Mouse (Mus musculus) liver, embryonic 16.5 days (tissue): ENCODE results near the gene Ubap1. TPM values are rescaled to one million over a fixed set of nuclear protein-coding genes. Genes with fewer than 3 reads are reported as not detected.

ENCODE experiments used
- ATAC-seq: fragments of 200-750 bp; cut with Nextera tagmentation; 2 replicates; pipeline ENCODE4 v1.8.0; 2017; ENCODE audit warnings: low read depth, mild to moderate bottlenecking, moderate number of reproducible peaks, moderate library complexity
- H3K27ac ChIP-seq: fragments of 300-500 bp; sonication (generic); 2 replicates; pipeline ENCODE4 v1.5.1; 2014; ENCODE audit warnings: mild to moderate bottlenecking, low read length
- H3K27me3 ChIP-seq: fragments of 300-500 bp; sonication (generic); 2 replicates; pipeline ENCODE4 v1.6.1; 2014; ENCODE audit warnings: low read depth, low read length, mixed read lengths; ENCODE audit not compliant: control insufficient read depth, insufficient read depth
- H3K36me3 ChIP-seq: fragments of 300-500 bp; sonication (generic); 2 replicates; pipeline ENCODE4 v1.6.1; 2014; ENCODE audit warnings: mild to moderate bottlenecking; ENCODE audit not compliant: control insufficient read depth, insufficient read depth
- H3K4me1 ChIP-seq: fragments of 300-500 bp; sonication (generic); 2 replicates; pipeline ENCODE4 v1.6.1; 2014; ENCODE audit warnings: low read depth, low read length, mixed read lengths; ENCODE audit not compliant: control insufficient read depth
- H3K4me2 ChIP-seq: fragments of 300-500 bp; sonication (generic); 2 replicates; pipeline ENCODE4 v1.6.1; 2014; ENCODE audit warnings: low read depth, low read length, mixed read lengths
- H3K4me3 ChIP-seq: fragments of 300-500 bp; sonication (generic); 2 replicates; pipeline ENCODE4 v1.5.1; 2014; ENCODE audit warnings: low read depth, mild to moderate bottlenecking, low read length
- H3K9ac ChIP-seq: fragments of 300-500 bp; sonication (generic); 2 replicates; pipeline ENCODE4 v1.6.1; 2014; ENCODE audit warnings: low read depth, low read length
- H3K9me3 ChIP-seq: fragments of 300-500 bp; sonication (generic); replicated peaks from 2 replicates; pipeline ENCODE4 v1.6.1; 2016; ENCODE audit warnings: low read length; ENCODE audit not compliant: control insufficient read depth
- WGBS: fragments of 180-500 bp; shearing (Covaris S2); extraction: QIAGEN DNeasy Blood & Tissue Kit; methylation state at CpG from one replicate; pipeline ENCODE4 v1.1.7; 2014; ENCODE audit not compliant: insufficient replicate concordance; 5-methylcytosine and 5-hydroxymethylcytosine counted together
- polyA plus RNA-seq: library from polyadenylated mRNA; unstranded; fragments of >200 nt; fragmentation: Nextera tagmentation; extraction: Ambion mirVana; gene quantifications from 2 replicates; pipeline ENCODE4 v1.2.1, GENCODE M21; 2015

Ubap1 gene
- polyA plus RNA-seq, 1 experiment from 2014 or later: 36.8 TPM

- Histone ChIP-seq H3K4me3 (no peak overlapping the region), H3K9ac (no peak overlapping the region), H3K36me3 (peaks cover 53% of the 10 kb centered on the region), H3K4me1 (peaks cover 31% of the 10 kb centered on the region), H3K27ac (no peak overlapping the region), H3K4me2 (no peak overlapping the region), H3K27me3 (no peaks in the 10 kb centered on the region), H3K9me3 (no peaks in the 10 kb centered on the region)
- ATAC-seq: no peak
- 85% methylated on average over 2 of the region's 2 CpGs for WGBS
Observed at GRCm38 (mm10) chr4:41391015-41391414, 42.2 kb downstream of the Ubap1 start.

- no peak for ATAC-seq
- H3K4me3 ChIP-seq: no peak overlapping the region
- H3K9me3 ChIP-seq: no peaks in the 10 kb centered on the region
- H3K27me3 ChIP-seq: no peaks in the 10 kb centered on the region
- H3K4me1 ChIP-seq: no peaks in the 10 kb centered on the region
- no peak overlapping the region for H3K27ac ChIP-seq
- no peak overlapping the region for H3K4me2 ChIP-seq
- H3K9ac ChIP-seq: no peak overlapping the region
- H3K36me3 ChIP-seq: peaks cover 44% of the 10 kb centered on the region
- 87% methylated on average over 9 of the region's 9 CpGs for WGBS
Observed at GRCm38 (mm10) chr4:41394651-41395050, 45.9 kb downstream of the Ubap1 start.

- no peak overlapping the region for H3K4me2 ChIP-seq
- H3K4me3 ChIP-seq: no peak overlapping the region
- no peaks in the 10 kb centered on the region for H3K4me1 ChIP-seq
- ATAC-seq: no peak
- no peak overlapping the region for H3K9ac ChIP-seq
- 85% methylated on average over 6 of the region's 6 CpGs for WGBS
- H3K27ac ChIP-seq: no peak overlapping the region
- H3K36me3 ChIP-seq: peaks cover 16% of the 10 kb centered on the region
- H3K9me3 ChIP-seq: no peaks in the 10 kb centered on the region
- H3K27me3 ChIP-seq: no peaks in the 10 kb centered on the region
Observed at GRCm38 (mm10) chr4:41398353-41398752, 49.6 kb downstream of the Ubap1 start.

GRCm38 (mm10) chr4:41399904-41400303 lies 51.1 kb downstream of the Ubap1 start:
- no peak overlapping the region for H3K4me3 ChIP-seq
- no peaks in the 10 kb centered on the region for H3K9me3 ChIP-seq
- H3K27ac ChIP-seq: no peak overlapping the region
- no peaks in the 10 kb centered on the region for H3K27me3 ChIP-seq
- H3K4me2 ChIP-seq: no peak overlapping the region
- WGBS: 85% methylated on average over 5 of the region's 5 CpGs
- no peaks in the 10 kb centered on the region for H3K4me1 ChIP-seq
- no peak overlapping the region for H3K9ac ChIP-seq
- no peak for ATAC-seq
- peaks cover 3% of the 10 kb centered on the region for H3K36me3 ChIP-seq

GRCm38 (mm10) chr4:41401167-41401566 lies 52.4 kb downstream of the Ubap1 start:
- no peak overlapping the region for H3K9ac ChIP-seq
- H3K27me3 ChIP-seq: no peaks in the 10 kb centered on the region
- H3K9me3 ChIP-seq: no peaks in the 10 kb centered on the region
- H3K4me3 ChIP-seq: no peak overlapping the region
- no peak for ATAC-seq
- H3K36me3 ChIP-seq: no peaks in the 10 kb centered on the region; the same call in none of the 2 replicates
- H3K27ac ChIP-seq: no peak overlapping the region
- no peak overlapping the region for H3K4me2 ChIP-seq
- H3K4me1 ChIP-seq: no peaks in the 10 kb centered on the region

GRCm38 (mm10) chr4:41401573-41401972 lies 52.8 kb downstream of the Ubap1 start:
- Histone ChIP-seq H3K4me1 (no peaks in the 10 kb centered on the region), H3K27me3 (no peaks in the 10 kb centered on the region), H3K4me2 (no peak overlapping the region), H3K4me3 (no peak overlapping the region), H3K9me3 (no peaks in the 10 kb centered on the region), H3K36me3 (no peaks in the 10 kb centered on the region; the same call in none of the 2 replicates), H3K27ac (no peak overlapping the region), H3K9ac (no peak overlapping the region)
- ATAC-seq: no peak
- WGBS: 67% methylated on average over 5 of the region's 5 CpGs

GRCm38 (mm10) chr4:41406597-41406996 lies 57.8 kb downstream of the Ubap1 start:
- 82% methylated on average over 9 of the region's 9 CpGs for WGBS
- Histone ChIP-seq H3K36me3 (no peaks in the 10 kb centered on the region), H3K27ac (no peak overlapping the region), H3K4me1 (no peaks in the 10 kb centered on the region), H3K9ac (no peak overlapping the region), H3K27me3 (no peaks in the 10 kb centered on the region), H3K4me3 (no peak overlapping the region), H3K9me3 (no peaks in the 10 kb centered on the region), H3K4me2 (no peak overlapping the region)
- no peak for ATAC-seq

GRCm38 (mm10) chr4:41407353-41407752 lies 58.6 kb downstream of the Ubap1 start:
- H3K9ac ChIP-seq: no peak overlapping the region
- no peaks in the 10 kb centered on the region for H3K27me3 ChIP-seq
- no peak overlapping the region for H3K4me2 ChIP-seq
- WGBS: 79% methylated on average over 2 of the region's 2 CpGs
- ATAC-seq: no peak
- no peak overlapping the region for H3K27ac ChIP-seq
- H3K9me3 ChIP-seq: no peaks in the 10 kb centered on the region
- no peaks in the 10 kb centered on the region for H3K4me1 ChIP-seq
- H3K4me3 ChIP-seq: no peak overlapping the region
- H3K36me3 ChIP-seq: no peaks in the 10 kb centered on the region

GRCm38 (mm10) chr4:41409341-41409740 lies 60.5 kb downstream of the Ubap1 start:
- Histone ChIP-seq H3K27me3 (no peaks in the 10 kb centered on the region), H3K9me3 (no peaks in the 10 kb centered on the region), H3K4me3 (no peak overlapping the region), H3K36me3 (no peaks in the 10 kb centered on the region), H3K27ac (no peak overlapping the region), H3K4me1 (no peaks in the 10 kb centered on the region), H3K9ac (no peak overlapping the region), H3K4me2 (no peak overlapping the region)
- 83% methylated on average over 1 of the region's 1 CpGs for WGBS
- no peak for ATAC-seq

GRCm38 (mm10) chr4:41416966-41417365 lies 68.2 kb downstream of the Ubap1 start:
- no peaks in the 10 kb centered on the region for H3K27me3 ChIP-seq
- no peak overlapping the region for H3K4me3 ChIP-seq
- no peaks in the 10 kb centered on the region for H3K36me3 ChIP-seq
- no peaks in the 10 kb centered on the region for H3K4me1 ChIP-seq
- no peak overlapping the region for H3K27ac ChIP-seq
- H3K4me2 ChIP-seq: no peak overlapping the region
- no peak overlapping the region for H3K9ac ChIP-seq
- H3K9me3 ChIP-seq: no peaks in the 10 kb centered on the region
- ATAC-seq: no peak
